Mouse (Mus musculus): ENCODE measurements around the gene Wdhd1.

Wdhd1 gene

DNA sequence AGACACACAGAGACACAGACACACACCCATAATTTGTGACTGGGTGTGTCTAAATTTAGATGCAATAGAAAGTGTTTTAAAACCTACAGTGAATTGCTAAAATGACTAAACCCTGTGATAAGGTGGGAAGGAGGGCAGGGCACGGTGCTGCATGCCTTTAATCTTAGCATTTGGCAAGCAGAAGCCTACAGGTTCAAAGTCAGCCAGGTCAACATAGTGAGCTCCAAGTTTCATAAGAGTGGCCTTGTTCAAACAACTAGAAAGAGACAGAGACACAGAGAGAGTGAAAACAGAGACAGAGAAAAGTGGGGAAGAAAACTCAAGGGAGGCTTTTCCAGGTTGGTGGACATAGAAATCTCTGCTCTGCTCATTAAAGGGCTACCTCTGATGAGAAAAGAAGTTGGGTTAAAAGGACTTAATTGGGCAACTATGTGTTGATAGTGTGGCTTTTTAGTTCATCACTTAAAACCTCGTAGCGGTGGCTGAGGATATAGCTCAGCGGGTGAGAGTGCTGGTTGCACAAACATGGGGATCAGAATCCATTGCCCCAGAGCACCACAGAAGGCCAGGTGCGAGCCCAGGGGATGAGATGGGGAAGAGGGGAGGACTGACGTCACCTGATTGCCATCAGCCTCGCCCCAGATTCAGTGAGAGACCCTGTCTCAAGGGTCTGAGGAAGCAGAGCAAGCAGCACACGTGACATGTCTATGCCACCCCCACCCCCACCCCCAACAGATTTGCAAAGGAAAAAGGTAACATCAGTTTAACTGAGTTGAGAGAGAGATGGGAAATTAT lies 56.2 kb downstream of the Wdhd1 start:
- DNase-seq (ENCODE audit: low spot score): no peak

DNA sequence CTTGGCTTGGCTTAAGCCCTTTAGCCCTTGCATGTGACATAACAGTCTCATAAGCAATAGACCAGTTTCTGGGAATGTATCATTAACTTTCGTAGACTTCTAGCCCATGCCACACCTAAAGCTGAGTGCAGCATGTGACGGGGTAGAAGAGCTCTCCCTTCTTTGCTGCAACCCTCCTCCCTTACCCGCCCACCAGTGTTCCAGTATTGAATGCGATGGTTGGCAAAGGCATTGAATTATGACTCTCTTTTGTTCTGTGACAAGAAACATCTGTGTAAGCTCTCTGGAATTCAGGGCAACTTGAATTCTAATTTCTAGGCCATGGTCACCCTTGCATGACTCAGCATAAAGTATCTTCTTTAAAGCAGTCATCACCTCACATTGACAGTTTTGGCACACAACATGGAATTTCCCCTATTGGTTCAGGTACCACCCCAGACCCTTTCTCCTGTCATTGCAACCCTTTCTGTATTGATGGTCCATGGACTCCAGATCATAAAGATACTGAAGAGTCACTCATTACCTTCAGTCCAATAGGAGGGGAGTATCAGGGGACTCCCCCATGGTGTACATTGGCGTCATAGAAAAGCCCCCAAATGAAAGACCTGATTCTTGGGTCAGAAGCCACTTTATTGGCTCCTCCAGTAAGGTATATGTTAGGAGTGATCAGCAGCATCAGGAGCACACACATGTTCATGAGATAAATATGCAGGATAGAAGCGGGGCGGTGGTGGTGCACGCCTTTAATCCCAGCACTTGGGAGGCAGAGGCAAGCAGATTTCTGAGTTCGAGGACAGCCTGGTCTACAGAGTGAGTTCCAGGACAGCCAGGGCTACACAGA lies 57.7 kb downstream of the Wdhd1 start:
- no peak for DNase-seq (ENCODE audit: low spot score)

DNA sequence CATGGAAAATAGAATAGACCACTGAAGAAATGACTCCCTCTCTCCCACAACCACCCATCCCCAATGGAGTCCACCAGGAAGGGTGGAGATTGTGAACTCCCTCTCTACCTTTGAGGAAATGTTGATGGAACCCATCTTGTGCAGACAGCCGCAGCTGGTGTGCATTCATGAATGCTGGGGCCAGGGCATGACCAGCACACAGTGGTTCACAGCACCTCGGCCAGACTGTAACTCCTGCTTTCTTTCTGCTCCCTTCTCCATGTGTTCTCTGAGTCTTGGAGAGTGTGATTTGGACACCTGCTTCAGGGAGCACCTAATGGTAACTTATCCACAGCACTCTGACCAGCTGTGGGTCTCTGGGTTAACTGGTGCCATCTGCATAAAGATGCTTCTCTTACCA lies 60.1 kb downstream of the Wdhd1 start:
- no peak for DNase-seq (ENCODE audit: low spot score)

DNA sequence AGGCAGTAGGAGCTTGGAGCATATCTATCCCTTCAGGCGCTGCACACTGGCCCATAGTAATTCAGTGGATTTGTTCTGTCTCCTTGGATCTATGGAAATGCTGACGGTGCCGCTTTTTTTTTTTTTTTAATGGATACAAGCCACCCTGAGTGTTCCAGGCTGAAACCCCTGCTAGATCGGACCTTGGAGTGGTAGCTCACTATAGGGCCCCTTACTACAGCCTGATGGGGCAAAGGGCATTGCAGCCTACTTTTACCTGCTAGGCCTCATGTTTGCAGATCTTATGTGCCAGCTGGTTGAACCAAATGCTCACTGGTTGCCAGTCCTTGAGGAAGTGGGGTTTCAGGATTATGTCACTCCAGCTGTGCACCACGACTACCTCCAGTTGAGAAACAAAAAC lies 62.3 kb downstream of the Wdhd1 start:
- DNase-seq (ENCODE audit: low spot score): no peak

DNA sequence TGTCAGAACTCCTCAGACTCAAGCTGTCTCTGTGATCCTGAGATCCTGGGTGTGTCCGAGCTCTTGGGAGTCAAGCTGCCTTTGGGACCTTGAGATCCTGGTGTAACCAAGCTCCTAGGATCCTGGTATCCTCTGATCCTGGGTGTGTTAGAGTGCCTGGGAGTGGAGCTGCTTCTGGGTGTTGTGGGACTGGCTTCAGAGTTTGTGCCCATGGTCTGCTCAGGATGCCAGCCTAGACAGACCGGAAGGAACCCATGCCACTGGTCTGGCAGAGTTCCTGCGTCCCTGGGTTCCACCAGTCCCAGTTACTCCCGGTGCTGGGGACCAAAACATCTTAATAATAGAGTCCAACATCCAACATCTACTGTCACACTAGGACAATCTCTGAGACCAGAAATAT lies 63.4 kb downstream of the Wdhd1 start:
- DNase-seq (ENCODE audit: low spot score): no peak

DNA sequence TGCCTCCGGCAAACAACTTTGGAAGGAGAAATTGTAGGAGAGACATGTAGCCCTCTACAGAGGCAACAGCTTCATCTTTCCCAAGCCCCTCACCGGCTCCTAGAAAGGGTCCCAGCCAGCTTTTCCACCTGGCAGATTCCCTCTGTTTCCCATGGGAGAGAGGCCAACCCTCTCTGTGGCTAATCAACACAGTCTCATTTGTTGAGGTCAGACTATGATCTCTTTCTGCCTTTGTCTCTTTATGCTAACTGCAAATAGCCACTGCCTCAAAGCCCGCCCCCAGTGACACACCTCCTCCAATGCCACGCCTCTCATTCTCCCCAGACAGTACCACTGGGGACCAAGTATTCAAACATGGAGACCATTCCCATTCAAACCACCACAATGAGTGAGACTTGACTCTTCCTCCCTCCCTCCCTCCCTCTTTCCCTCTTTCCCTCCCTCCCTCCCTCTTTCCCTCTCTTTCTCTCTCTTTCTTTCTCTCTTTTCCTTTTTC lies 66.9 kb downstream of the Wdhd1 start:
- no peak for DNase-seq (ENCODE audit: low spot score)

DNA sequence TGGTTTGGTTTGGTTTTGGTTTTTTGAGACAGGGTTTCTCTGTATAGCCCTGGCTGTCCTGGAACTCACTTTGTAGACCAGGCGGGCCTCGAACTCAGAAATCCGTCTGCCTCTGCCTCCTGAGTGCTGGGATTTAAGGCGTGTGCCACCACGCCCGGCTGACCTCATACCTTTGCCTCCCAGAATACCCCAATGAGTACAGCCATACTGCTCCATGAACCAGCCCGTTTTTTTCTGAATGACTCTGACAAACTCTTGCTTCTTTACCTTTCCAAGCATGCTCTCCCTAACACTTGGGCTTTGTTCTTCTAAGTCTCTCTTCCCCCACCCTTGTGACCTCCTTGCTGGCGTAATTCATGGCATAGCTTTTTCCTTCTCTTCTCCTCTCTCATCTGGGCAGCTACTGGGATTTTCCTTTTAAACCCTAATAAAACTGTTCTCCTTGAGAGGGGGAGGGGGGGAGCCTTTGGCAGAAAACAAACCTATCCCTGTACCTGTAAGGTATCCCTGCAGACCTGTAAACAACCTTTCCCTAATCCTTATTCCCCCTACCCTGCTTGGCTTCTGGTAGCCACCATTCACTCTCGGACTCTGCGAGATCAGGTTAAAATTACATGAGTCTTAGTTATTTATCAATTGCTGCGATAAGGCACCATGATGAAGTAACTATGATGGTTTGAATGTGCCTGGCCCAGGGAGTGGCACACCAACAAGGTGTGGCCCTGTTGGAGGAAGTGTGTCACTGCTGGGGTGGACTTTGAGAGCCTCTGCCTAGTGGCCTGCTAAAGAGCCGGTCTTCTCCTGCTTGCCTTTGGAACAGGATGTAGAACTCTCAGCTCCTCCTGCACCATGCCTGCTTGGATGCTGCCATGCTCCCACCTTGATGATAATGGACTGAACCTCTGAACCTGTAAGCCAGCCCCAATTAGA lies 67.8 kb downstream of the Wdhd1 start:
- no peak for DNase-seq (ENCODE audit: low spot score)

GRCm38 (mm10) chr14:47206601-47207000 lies 70.1 kb downstream of the Wdhd1 start:
- DNase-seq (ENCODE audit: low spot score): no peak

DNA sequence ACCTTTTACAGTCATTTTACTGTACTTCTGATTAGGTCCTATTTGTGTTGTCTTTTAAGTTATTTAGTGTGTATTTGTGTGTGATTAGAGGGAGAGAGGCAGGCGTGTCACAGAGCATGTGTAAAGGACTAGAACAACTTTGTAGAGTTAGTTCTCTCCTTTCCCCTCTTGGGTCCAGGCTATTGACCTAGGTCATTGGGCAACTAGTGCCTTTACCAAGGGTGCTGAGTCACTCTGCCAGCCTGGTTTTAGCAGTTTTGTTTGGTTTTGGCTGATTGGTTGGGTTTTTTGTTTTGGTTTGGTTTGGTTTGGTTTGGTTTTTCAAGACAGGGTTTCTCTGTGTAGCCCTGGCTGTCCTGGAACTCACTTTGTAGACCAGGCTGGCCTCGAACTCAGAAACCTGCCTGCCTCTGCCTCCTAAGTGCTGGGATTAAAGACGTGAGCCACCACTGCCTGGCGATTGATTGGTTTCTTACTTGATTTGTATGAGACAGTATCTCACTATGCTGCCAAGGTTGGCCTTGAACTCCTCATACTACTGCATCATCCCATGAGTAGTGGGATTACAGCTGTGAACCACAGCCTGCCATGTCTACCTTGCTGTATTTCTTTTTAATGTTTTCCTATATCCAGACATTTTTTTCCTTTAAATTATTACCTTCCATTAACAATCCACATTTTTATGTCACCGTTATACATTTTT lies 71.2 kb downstream of the Wdhd1 start:
- DNase-seq (ENCODE audit: low spot score): no peak

- DNase-seq (ENCODE audit: low spot score): no peak
These were observed 79.3 kb downstream of the Wdhd1 start for GRCm38 (mm10) chr14:47197340-47197739.

- no peak for DNase-seq (ENCODE audit: low spot score)
These were observed 79.9 kb downstream of the Wdhd1 start for GRCm38 (mm10) chr14:47196711-47197110.

DNA sequence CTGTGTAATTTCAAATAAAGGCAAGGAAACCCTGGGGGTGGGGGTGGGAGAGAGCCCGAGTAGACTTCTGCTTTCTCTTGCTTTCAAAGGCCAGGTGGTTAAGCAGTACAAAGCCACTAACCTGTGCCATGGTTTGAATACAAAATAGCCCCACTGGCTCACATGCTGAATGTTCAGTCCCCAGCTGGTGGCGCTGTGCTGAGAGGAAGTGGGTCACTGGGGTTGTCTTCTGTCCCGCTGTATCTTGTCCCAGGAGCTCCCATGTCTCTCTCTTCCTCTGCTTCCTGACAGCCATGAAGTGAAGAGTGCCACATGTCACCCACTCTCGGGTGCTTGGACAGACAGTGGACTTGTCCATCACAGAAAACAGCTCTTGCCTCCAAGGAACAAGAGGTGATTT lies 82.6 kb downstream of the Wdhd1 start:
- no peak for DNase-seq (ENCODE audit: low spot score)

DNA sequence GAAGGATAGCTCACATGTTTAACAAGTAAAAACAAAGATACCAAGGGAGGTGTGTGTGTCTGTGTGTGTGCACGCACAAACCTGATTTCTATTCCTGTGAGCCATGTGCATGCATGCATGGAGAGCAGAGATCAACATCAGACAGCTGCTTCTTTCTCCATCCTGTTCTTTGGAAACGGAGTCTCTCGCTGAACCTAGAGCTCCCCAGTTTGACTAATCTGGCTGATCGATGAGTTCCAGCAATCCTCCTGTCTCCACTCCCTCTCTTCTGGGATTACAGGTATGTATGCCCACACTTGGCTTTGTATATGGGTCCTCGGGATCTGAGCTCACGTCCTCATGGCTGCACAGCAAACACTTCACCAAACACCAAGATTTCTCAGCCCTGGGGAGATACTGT lies 83.2 kb downstream of the Wdhd1 start:
- DNase-seq (ENCODE audit: low spot score): no peak

DNA sequence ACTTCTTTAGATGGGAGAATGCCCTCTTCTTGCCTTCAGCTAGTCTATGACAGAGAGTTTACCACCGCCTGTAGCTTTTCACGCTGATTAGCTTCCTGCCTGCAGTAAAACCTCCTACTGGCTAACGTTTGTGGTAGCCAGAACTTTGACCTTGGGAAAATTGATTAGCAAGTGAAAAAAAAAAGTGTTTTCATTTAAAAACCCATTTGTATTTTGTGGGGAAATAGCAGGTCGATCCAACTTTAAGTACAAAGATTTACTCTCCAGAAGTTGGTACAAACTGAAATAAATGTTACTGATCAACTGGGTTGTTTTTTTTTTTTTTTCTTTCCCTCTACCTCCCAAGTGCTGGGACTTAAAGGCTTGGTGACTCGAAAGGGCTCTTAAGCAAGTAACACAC lies 84.8 kb downstream of the Wdhd1 start:
- no peak for DNase-seq (ENCODE audit: low spot score)

All from MN1 (cell line).